Mouse (Mus musculus): ENCODE data around the gene Zfp661. TPM values are rescaled to one million over a fixed set of nuclear protein-coding genes. Genes with fewer than 3 reads are reported as not detected.

Zfp661 gene
- total RNA-seq (2023) = 5.6 TPM

DNA sequence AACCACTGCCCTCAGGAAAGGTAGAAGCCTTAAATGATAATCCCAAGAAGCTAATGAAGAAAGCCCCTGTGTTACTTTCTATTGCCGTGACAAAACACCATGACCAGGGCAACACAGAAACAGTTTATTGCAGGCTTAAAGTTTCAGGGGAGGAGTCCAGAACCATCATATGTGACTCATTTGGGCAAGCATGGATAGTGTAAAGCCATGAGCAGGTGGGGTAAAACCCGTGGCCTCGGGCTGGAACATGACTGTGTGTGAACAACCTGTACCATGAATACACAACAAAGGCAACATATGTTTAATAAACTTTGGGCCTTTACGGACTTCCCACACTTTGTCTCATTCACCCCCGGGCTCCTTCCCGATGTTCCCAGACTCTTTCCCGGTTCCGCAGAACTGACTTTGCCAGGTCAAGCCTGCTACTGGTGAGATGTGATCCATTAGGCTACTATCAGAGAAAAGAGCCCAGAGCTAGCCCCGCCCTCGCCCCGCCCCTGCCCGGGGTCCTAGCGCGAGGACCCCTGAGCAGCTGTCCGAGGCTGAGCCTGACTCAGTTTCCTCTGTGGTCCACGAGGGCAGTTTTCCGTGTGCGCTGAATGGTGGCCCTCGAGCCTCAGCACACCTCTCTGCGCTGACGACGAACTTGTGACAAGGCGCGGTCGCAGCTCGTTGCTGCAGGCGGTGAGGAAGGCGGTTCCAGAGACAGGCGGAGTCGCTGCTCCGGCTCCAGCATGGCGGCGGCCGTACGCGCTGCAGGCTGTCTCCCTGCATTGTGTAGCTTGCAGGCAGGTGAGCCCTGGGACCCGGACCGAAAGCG is at the start of gene Zfp661, which contains the start of gene Mrps5:
Gene Zfp661, minus strand, starts transcription at position 401 of the 820 bp plus-strand sequence.
Gene Mrps5, plus strand, starts transcription at position 529 of the 820 bp plus-strand sequence.

GRCm38 (mm10) chr2:127541185-127541584 is 45.7 kb downstream of the Zfp661 start, which contains the start of gene Prom2:
Gene Prom2 (minus strand): TSS chr2:127541467.

Other genes with a start within 250 kb of the Zfp661 start
- 0.70 TPM for gene Astl, start 248.5 kb downstream of the Zfp661 start, total RNA-seq (2023)
- not detected for gene Adra2b, start 223.9 kb downstream of the Zfp661 start, total RNA-seq (2023)
- not detected for gene Gpat2, start 161.9 kb downstream of the Zfp661 start, total RNA-seq (2023)
- gene Fahd2a, start 142.5 kb downstream of the Zfp661 start, total RNA-seq (2023) = 13.0 TPM
- not detected for gene Kcnip3, start 65.0 kb downstream of the Zfp661 start, total RNA-seq (2023)
- not detected for gene Prom2, start 45.6 kb downstream of the Zfp661 start, total RNA-seq (2023)
- gene Mrps5, start 128 bp upstream of the Zfp661 start, total RNA-seq (2023) = 118 TPM
- gene Mal, start 69.6 kb upstream of the Zfp661 start, total RNA-seq (2023) = not detected
- gene Mall, start 142.8 kb upstream of the Zfp661 start, total RNA-seq (2023) = not detected
- gene Nphp1, start 201.8 kb upstream of the Zfp661 start, total RNA-seq (2023) = 0.37 TPM
- gene Mtln, start 205.4 kb upstream of the Zfp661 start, total RNA-seq (2023) = 14.4 TPM
- gene Bub1, start 244.8 kb upstream of the Zfp661 start, total RNA-seq (2023) = 0.18 TPM